Mouse (Mus musculus): ENCODE data around the gene Mfsd5. TPM values are rescaled to one million over a fixed set of nuclear protein-coding genes. Genes with fewer than 3 reads are reported as not detected.

Gene Mfsd5
- polyA plus RNA-seq, 1 experiment from 2014 or later = 100.0 TPM

GRCm38 (mm10) chr15:102249251-102249691, 30.0 kb upstream of the Mfsd5 start:
- H3K9ac ChIP-seq = no peak overlapping the region
- peak overlapping the region; percentile 99 for H3K27ac ChIP-seq
- 1% methylated on average over 13 of the region's 13 CpGs for WGBS
- no peaks in the 10 kb centered on the region for H3K27me3 ChIP-seq
- ATAC-seq (ENCODE audit: insufficient number of reproducible peaks, low FRiP score, low TSS enrichment, low read depth) = peak; percentile 15; the same call in 1 of the 2 replicates
- peaks cover 79% of the 10 kb centered on the region for H3K4me1 ChIP-seq
- H3K4me3 ChIP-seq = peak overlapping the region; percentile 58
- H3K4me2 ChIP-seq = peak overlapping the region; percentile 85
- no peaks in the 10 kb centered on the region for H3K9me3 ChIP-seq
- H3K36me3 ChIP-seq = peaks cover 32% of the 10 kb centered on the region

GRCm38 (mm10) chr15:102249967-102250366, 29.3 kb upstream of the Mfsd5 start:
- Histone ChIP-seq H3K4me3 (peak overlapping the region; percentile 58), H3K4me2 (peak overlapping the region; percentile 85), H3K27ac (peak overlapping the region; percentile 99), H3K36me3 (peaks cover 32% of the 10 kb centered on the region), H3K27me3 (no peaks in the 10 kb centered on the region), H3K9me3 (no peaks in the 10 kb centered on the region), H3K9ac (peak overlapping the region; percentile 8; the same call in 1 of the 2 replicates), H3K4me1 (peaks cover 80% of the 10 kb centered on the region)
- WGBS = 22% methylated on average over 9 of the region's 9 CpGs
- no peak for ATAC-seq (ENCODE audit: insufficient number of reproducible peaks, low FRiP score, low TSS enrichment, low read depth)

DNA sequence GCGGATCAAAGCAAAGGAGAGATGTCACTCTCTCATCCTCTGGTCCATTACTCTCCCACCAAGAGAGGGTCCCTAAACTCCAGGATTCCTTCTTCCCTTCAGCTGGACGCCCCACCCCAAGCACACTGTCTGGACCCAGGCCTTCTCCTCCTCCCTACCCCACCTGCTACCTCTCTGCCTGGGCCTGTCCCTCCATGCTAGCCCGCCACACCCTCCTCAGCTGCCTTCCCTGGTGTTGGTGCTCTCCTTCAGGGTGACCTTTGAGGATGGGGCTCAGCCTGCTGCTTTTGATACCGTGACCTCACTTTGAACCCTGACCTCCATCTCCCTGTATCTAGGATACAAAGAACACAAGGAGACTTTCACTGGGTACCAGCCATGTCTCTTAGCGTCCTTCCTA, 28.7 kb upstream of the Mfsd5 start:
- Histone ChIP-seq H3K4me3 (0 out of 2 replicates have a peak overlapping the region, but pooled peaks have one; percentile 58), H3K4me2 (peak overlapping the region; percentile 85), H3K9ac (no peak overlapping the region), H3K9me3 (no peaks in the 10 kb centered on the region), H3K36me3 (peaks cover 32% of the 10 kb centered on the region), H3K27me3 (no peaks in the 10 kb centered on the region), H3K4me1 (peaks cover 81% of the 10 kb centered on the region), H3K27ac (peak overlapping the region; percentile 99)
- ATAC-seq (ENCODE audit: insufficient number of reproducible peaks, low FRiP score, low TSS enrichment, low read depth) = no peak
- 46% methylated on average over 5 of the region's 5 CpGs for whole genome bisulfite sequencing

- Histone ChIP-seq H3K4me1 (peaks cover 78% of the 10 kb centered on the region), H3K9ac (peak overlapping the region; percentile 92), H3K4me2 (peak overlapping the region; percentile 81), H3K27me3 (no peaks in the 10 kb centered on the region), H3K9me3 (no peaks in the 10 kb centered on the region), H3K27ac (peak overlapping the region; percentile 98), H3K4me3 (peak overlapping the region; percentile 79), H3K36me3 (peaks cover 29% of the 10 kb centered on the region)
- WGBS = 27% methylated on average over 13 of the region's 14 CpGs
- peak; percentile 61 for ATAC-seq (ENCODE audit: insufficient number of reproducible peaks, low FRiP score, low TSS enrichment, low read depth)
Measured at GRCm38 (mm10) chr15:102255547-102256255, 23.6 kb upstream of the Mfsd5 start.

GRCm38 (mm10) chr15:102256431-102257201, 22.6 kb upstream of the Mfsd5 start:
- H3K9me3 ChIP-seq = no peaks in the 10 kb centered on the region
- peak overlapping the region; percentile 79 for H3K4me3 ChIP-seq
- H3K27me3 ChIP-seq = no peaks in the 10 kb centered on the region
- 4% methylated on average over 22 of the region's 22 CpGs for WGBS
- ATAC-seq (ENCODE audit: insufficient number of reproducible peaks, low FRiP score, low TSS enrichment, low read depth) = no peak
- H3K36me3 ChIP-seq = peaks cover 20% of the 10 kb centered on the region
- H3K4me1 ChIP-seq = peaks cover 72% of the 10 kb centered on the region
- peak overlapping the region; percentile 98 for H3K27ac ChIP-seq
- H3K9ac ChIP-seq = peak overlapping the region; percentile 92
- H3K4me2 ChIP-seq = peak overlapping the region; percentile 81

DNA sequence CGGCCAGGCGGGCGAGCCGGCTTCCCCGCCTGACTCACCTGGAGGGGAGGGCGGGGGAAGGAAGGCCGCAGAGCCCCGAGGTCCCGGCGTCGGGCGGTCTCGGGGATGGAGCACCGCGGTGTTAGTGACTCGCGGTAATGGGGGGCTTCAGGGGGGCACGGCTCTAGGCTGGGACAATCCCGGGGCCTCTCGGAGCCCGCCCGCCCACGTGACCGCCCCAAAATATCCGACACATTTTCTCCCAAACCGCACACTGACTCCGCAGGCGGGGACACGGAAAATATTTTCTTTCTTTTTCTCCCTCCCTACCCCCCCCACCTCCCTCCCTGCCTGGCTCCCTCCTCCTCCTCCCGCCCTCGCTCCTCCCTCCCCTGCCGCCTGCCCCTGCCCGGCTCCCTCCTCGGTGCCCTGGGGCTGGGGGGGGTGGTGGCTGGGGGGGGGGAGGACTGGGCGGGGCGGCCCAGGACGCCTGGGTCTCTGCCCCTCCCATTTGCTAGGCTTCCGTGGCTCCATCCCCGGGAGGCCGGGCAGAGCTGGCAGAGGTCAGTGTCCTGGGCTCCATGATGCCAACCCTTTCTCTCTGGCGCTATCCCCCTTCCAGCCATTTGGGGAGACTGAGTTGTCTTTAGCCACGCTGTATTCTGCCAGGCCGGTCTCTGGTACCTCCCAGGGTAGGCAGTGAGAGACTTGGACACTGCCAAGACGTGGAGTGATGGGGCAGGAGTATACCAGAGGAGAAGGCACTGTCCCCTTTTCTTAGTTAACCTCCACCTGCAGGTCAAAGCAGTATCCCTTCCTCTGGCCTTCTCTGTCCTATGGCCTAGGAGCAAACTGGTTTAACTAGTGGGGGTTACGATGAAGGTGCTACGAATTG, 21.8 kb upstream of the Mfsd5 start, which contains the start of gene Rarg:
TSS of gene Rarg (minus strand) at position 316 of the 874 bp plus-strand sequence.
- Histone ChIP-seq H3K27ac (peak within 1 kb of the TSS; percentile 98), H3K4me3 (peak within 1 kb of the TSS; percentile 79), H3K9me3 (no peaks in the 10 kb centered on the region), H3K36me3 (peaks cover 11% of the 10 kb centered on the region), H3K4me2 (peak within 1 kb of the TSS; percentile 81), H3K4me1 (peaks cover 72% of the 10 kb centered on the region), H3K27me3 (no peaks in the 10 kb centered on the region), H3K9ac (peak within 1 kb of the TSS; percentile 92)
- peak; percentile 72 for ATAC-seq (ENCODE audit: insufficient number of reproducible peaks, low FRiP score, low TSS enrichment, low read depth)
- WGBS = under 1% methylated on average over 39 of the region's 46 CpGs

DNA sequence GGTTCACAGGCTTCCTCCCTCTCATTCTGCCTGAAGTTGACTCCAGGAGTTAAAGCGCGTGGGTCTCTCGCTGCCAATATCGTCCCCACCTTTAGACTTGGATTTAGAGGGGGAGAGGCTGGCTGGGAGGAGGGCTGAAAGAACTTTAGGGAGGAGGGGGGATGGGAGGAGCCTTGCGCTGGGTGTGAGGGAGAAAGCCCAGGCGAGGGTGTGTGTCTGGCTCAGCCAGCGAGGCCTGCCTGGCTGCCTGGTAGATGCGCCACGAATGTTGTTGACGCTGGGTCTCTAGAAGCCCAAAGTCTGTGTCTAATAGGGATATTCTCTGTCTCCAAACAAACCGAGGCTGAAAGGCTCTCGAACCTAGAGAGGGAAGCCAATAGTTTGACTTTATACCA, 21.2 kb upstream of the Mfsd5 start:
- Histone ChIP-seq H3K27me3 (no peaks in the 10 kb centered on the region), H3K9me3 (no peaks in the 10 kb centered on the region), H3K9ac (peak overlapping the region; percentile 92; the same call in 1 of the 2 replicates), H3K4me1 (peaks cover 73% of the 10 kb centered on the region), H3K4me2 (peak overlapping the region; percentile 81), H3K36me3 (peaks cover 8% of the 10 kb centered on the region; the same call in 1 of the 2 replicates), H3K27ac (peak overlapping the region; percentile 98), H3K4me3 (peak overlapping the region; percentile 79)
- ATAC-seq (ENCODE audit: insufficient number of reproducible peaks, low FRiP score, low TSS enrichment, low read depth) = peak; percentile 56
- 2% methylated on average over 12 of the region's 12 CpGs for whole genome bisulfite sequencing

DNA sequence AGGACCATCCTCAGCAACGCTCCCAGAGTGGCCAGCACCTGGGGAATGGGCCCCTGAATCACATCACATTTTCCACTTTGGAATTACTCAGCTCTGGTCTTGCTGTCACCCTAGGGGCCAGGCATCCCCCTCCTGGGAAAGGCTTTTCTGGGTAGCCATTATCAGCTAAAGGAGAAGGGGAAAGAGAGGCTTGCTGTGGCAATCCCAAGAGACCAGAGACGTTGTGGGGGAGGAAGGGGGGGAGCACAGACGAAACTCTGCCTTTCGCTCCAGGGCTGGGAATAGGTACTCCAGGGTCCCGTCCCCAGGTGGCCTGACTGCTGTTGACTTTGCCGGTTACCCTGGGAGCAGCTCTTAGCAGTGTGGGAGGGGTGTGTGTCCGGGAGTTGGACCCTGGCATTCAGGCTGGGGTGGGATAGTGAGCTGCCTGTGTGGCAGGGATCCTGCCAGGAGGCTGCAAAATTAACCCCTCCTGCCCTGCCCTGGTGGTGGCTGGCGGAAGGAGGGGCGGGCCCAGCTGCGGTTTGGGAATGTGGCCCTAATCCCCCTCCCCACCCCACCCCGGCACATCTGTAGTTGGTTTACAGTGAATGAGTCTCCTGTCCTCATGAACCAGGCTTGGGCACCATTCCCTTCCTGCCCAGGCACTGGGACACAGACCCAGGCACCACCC, 20.5 kb upstream of the Mfsd5 start:
- WGBS = 4% methylated on average over 11 of the region's 11 CpGs
- peak; percentile 53 for ATAC-seq (ENCODE audit: insufficient number of reproducible peaks, low FRiP score, low TSS enrichment, low read depth)
- H3K9ac ChIP-seq = 0 out of 2 replicates have a peak overlapping the region, but pooled peaks have one; percentile 17

GRCm38 (mm10) chr15:102262582-102262981, 16.7 kb upstream of the Mfsd5 start:
- Histone ChIP-seq H3K9ac (no peak overlapping the region), H3K27me3 (no peaks in the 10 kb centered on the region), H3K9me3 (no peaks in the 10 kb centered on the region), H3K4me1 (peaks cover 48% of the 10 kb centered on the region), H3K4me2 (no peak overlapping the region), H3K36me3 (no peaks in the 10 kb centered on the region), H3K27ac (peak overlapping the region; percentile 84), H3K4me3 (no peak overlapping the region)
- ATAC-seq (ENCODE audit: insufficient number of reproducible peaks, low FRiP score, low TSS enrichment, low read depth) = no peak
- WGBS = 42% methylated on average over 7 of the region's 7 CpGs

More for the DNA sequence above, 20.5 kb upstream of the Mfsd5 start:
- Histone ChIP-seq H3K9me3 (no peaks in the 10 kb centered on the region), H3K4me1 (peaks cover 72% of the 10 kb centered on the region), H3K4me2 (peak overlapping the region; percentile 81), H3K27ac (peak overlapping the region; percentile 98), H3K27me3 (no peaks in the 10 kb centered on the region), H3K36me3 (peaks cover 4% of the 10 kb centered on the region; the same call in 1 of the 2 replicates), H3K4me3 (peak overlapping the region; percentile 79)

- Histone ChIP-seq H3K36me3 (no peaks in the 10 kb centered on the region), H3K4me1 (peaks cover 43% of the 10 kb centered on the region), H3K4me2 (no peak overlapping the region), H3K4me3 (no peak overlapping the region), H3K9me3 (no peaks in the 10 kb centered on the region), H3K27ac (peak overlapping the region; percentile 84), H3K9ac (no peak overlapping the region), H3K27me3 (no peaks in the 10 kb centered on the region)
- ATAC-seq (ENCODE audit: insufficient number of reproducible peaks, low FRiP score, low TSS enrichment, low read depth) = no peak
- WGBS = 68% methylated on average over 2 of the region's 2 CpGs
Measured at GRCm38 (mm10) chr15:102263037-102263436, 16.2 kb upstream of the Mfsd5 start.

- ATAC-seq (ENCODE audit: insufficient number of reproducible peaks, low FRiP score, low TSS enrichment, low read depth) = no peak
Measured at GRCm38 (mm10) chr15:102265548-102265947, 13.7 kb upstream of the Mfsd5 start.

More at GRCm38 (mm10) chr15:102265548-102265947, 13.7 kb upstream of the Mfsd5 start:
- Histone ChIP-seq H3K4me1 (peaks cover 28% of the 10 kb centered on the region), H3K27ac (no peak overlapping the region), H3K27me3 (no peaks in the 10 kb centered on the region), H3K9me3 (no peaks in the 10 kb centered on the region), H3K36me3 (no peaks in the 10 kb centered on the region), H3K9ac (no peak overlapping the region), H3K4me2 (no peak overlapping the region), H3K4me3 (no peak overlapping the region)
- WGBS = 94% methylated on average over 5 of the region's 5 CpGs
